Mouse (Mus musculus): ENCODE results near the gene U2af1l4.

GRCm38 (mm10) chr7:30614454-30614853, 51.4 kb downstream of the U2af1l4 start:
- no peak for TF ChIP-seq CTCF (IDR thresholded peaks at IDR 0.05; ENCODE audit: low read depth, low read length)
- no peak for TF ChIP-seq POLR2AphosphoS5 (IDR thresholded peaks at IDR 0.05; ENCODE audit: insufficient replicate concordance, low read depth, low read length)
- TF ChIP-seq GATA1 (IDR thresholded peaks at IDR 0.05; ENCODE audit: borderline replicate concordance, low read length), result no peak
- no peak for TF ChIP-seq TAL1 (conservative IDR thresholded peaks at IDR 0.05; ENCODE audit: low read depth, low read length)
